Mouse (Mus musculus) hindbrain, embryonic 13.5 days (tissue): ENCODE results near the gene Taf9. TPM values are rescaled to one million over a fixed set of nuclear protein-coding genes. Genes with fewer than 3 reads are reported as not detected.

Experiments used
- ATAC-seq: fragments of 200-750 bp; cut with Nextera tagmentation; 2 replicates; pipeline ENCODE4 v1.8.0; 2017; ENCODE audit warnings: moderate TSS enrichment; ENCODE audit not compliant: low FRiP score
- H3K27ac ChIP-seq: fragments of 300-500 bp; sonication (generic); 2 replicates; pipeline ENCODE4 v1.5.1; 2015; ENCODE audit warnings: inconsistent platforms, mild to moderate bottlenecking, moderate library complexity
- H3K27me3 ChIP-seq: fragments of 300-500 bp; sonication (generic); 2 replicates; pipeline ENCODE4 v1.6.1; 2015; ENCODE audit warnings: mild to moderate bottlenecking, inconsistent platforms
- H3K36me3 ChIP-seq: fragments of 300-500 bp; sonication (generic); 2 replicates; pipeline ENCODE4 v1.6.1; 2015; ENCODE audit warnings: mild to moderate bottlenecking, inconsistent platforms
- H3K4me1 ChIP-seq: fragments of 300-500 bp; sonication (generic); replicated peaks from 2 replicates; pipeline ENCODE4 v1.6.1; 2015; ENCODE audit warnings: inconsistent platforms
- H3K4me2 ChIP-seq: fragments of 300-500 bp; sonication (generic); 2 replicates; pipeline ENCODE4 v1.6.1; 2015; ENCODE audit warnings: inconsistent platforms, mild to moderate bottlenecking, moderate library complexity
- H3K4me3 ChIP-seq: fragments of 300-500 bp; sonication (generic); 2 replicates; pipeline ENCODE4 v1.5.1; 2015; ENCODE audit warnings: mild to moderate bottlenecking, inconsistent platforms
- H3K9ac ChIP-seq: fragments of 300-500 bp; sonication (generic); 2 replicates; pipeline ENCODE4 v1.6.1; 2015; ENCODE audit warnings: mild to moderate bottlenecking, inconsistent platforms
- H3K9me3 ChIP-seq: fragments of 300-500 bp; sonication (generic); 2 replicates; pipeline ENCODE4 v1.6.1; 2016; ENCODE audit warnings: inconsistent platforms
- WGBS: fragments of 180-500 bp; shearing (Covaris S2); methylation state at CpG from one replicate; pipeline ENCODE4 v1.1.7; 2015; 5-methylcytosine and 5-hydroxymethylcytosine counted together
- polyA plus RNA-seq: library from polyadenylated mRNA; unstranded; fragments of >200 nt; fragmentation: Nextera tagmentation; extraction: Ambion mirVana; gene quantifications from 2 replicates; pipeline ENCODE4 v1.2.1, GENCODE M21; 2015

The Taf9 gene
- polyA plus RNA-seq, 1 experiment from 2014 or later, result 21.2 TPM

- Histone ChIP-seq H3K4me2 (no peak overlapping the region), H3K27ac (no peak overlapping the region), H3K9me3 (no peaks in the 10 kb centered on the region), H3K4me3 (no peak overlapping the region), H3K27me3 (no peaks in the 10 kb centered on the region), H3K9ac (no peak overlapping the region), H3K4me1 (no peaks in the 10 kb centered on the region), H3K36me3 (no peaks in the 10 kb centered on the region)
- 75% methylated on average over 2 of the region's 2 CpGs for WGBS
- ATAC-seq, result no peak
These were observed 31.5 kb downstream of the Taf9 start for GRCm38 (mm10) chr13:100682837-100683236.

GRCm38 (mm10) chr13:100684355-100684754, 33.0 kb downstream of the Taf9 start:
- H3K36me3 ChIP-seq, result no peaks in the 10 kb centered on the region
- 72% methylated on average over 2 of the region's 2 CpGs for WGBS
- ATAC-seq, result no peak

GRCm38 (mm10) chr13:100687513-100687912, 36.1 kb downstream of the Taf9 start:
- Histone ChIP-seq H3K9me3 (no peaks in the 10 kb centered on the region), H3K9ac (no peak overlapping the region), H3K4me2 (no peak overlapping the region), H3K27me3 (no peaks in the 10 kb centered on the region), H3K27ac (no peak overlapping the region), H3K36me3 (no peaks in the 10 kb centered on the region), H3K4me3 (no peak overlapping the region), H3K4me1 (no peaks in the 10 kb centered on the region)
- ATAC-seq, result no peak
- WGBS, result 71% methylated on average over 7 of the region's 7 CpGs

More at GRCm38 (mm10) chr13:100684355-100684754, 33.0 kb downstream of the Taf9 start:
- H3K4me3 ChIP-seq, result no peak overlapping the region
- no peak overlapping the region for H3K4me2 ChIP-seq
- H3K27me3 ChIP-seq, result no peaks in the 10 kb centered on the region
- H3K27ac ChIP-seq, result no peak overlapping the region
- no peaks in the 10 kb centered on the region for H3K9me3 ChIP-seq
- no peaks in the 10 kb centered on the region for H3K4me1 ChIP-seq
- no peak overlapping the region for H3K9ac ChIP-seq

GRCm38 (mm10) chr13:100697541-100697940, 46.2 kb downstream of the Taf9 start:
- H3K4me3 ChIP-seq, result no peak overlapping the region
- H3K9me3 ChIP-seq, result no peaks in the 10 kb centered on the region
- H3K4me1 ChIP-seq, result no peaks in the 10 kb centered on the region
- H3K27me3 ChIP-seq, result no peaks in the 10 kb centered on the region
- H3K4me2 ChIP-seq, result no peak overlapping the region
- no peak for ATAC-seq
- WGBS, result 95% methylated on average over 3 of the region's 3 CpGs
- H3K27ac ChIP-seq, result no peak overlapping the region
- H3K36me3 ChIP-seq, result peaks cover 61% of the 10 kb centered on the region
- no peak overlapping the region for H3K9ac ChIP-seq

GRCm38 (mm10) chr13:100698866-100699265, 47.5 kb downstream of the Taf9 start:
- 95% methylated on average over 10 of the region's 10 CpGs for WGBS
- no peak overlapping the region for H3K9ac ChIP-seq
- H3K36me3 ChIP-seq, result peaks cover 73% of the 10 kb centered on the region
- no peak overlapping the region for H3K4me3 ChIP-seq
- no peaks in the 10 kb centered on the region for H3K9me3 ChIP-seq
- no peak for ATAC-seq
- H3K4me2 ChIP-seq, result no peak overlapping the region
- no peaks in the 10 kb centered on the region for H3K27me3 ChIP-seq
- no peaks in the 10 kb centered on the region for H3K4me1 ChIP-seq
- no peak overlapping the region for H3K27ac ChIP-seq

- 92% methylated on average over 2 of the region's 2 CpGs for WGBS
These were observed 52.1 kb downstream of the Taf9 start for GRCm38 (mm10) chr13:100703468-100703867.

More at GRCm38 (mm10) chr13:100703468-100703867, 52.1 kb downstream of the Taf9 start:
- Histone ChIP-seq H3K27me3 (no peaks in the 10 kb centered on the region), H3K4me2 (no peak overlapping the region), H3K4me1 (no peaks in the 10 kb centered on the region), H3K4me3 (no peak overlapping the region), H3K9ac (no peak overlapping the region), H3K36me3 (peaks cover 86% of the 10 kb centered on the region), H3K9me3 (no peaks in the 10 kb centered on the region), H3K27ac (no peak overlapping the region)
- ATAC-seq, result no peak

Other genes with a start within 250 kb of the Taf9 start
- 0.04 and 0.13 TPM in 2 replicates for gene Naip1, start 198.7 kb upstream of the Taf9 start, polyA plus RNA-seq
- 73.2 and 79.5 TPM in 2 replicates for gene Gtf2h2, start 159.0 kb upstream of the Taf9 start, polyA plus RNA-seq
- 5.4 and 9.1 TPM in 2 replicates for gene Ocln, start 98.9 kb upstream of the Taf9 start, polyA plus RNA-seq
- gene Marveld2, start 34.6 kb upstream of the Taf9 start, polyA plus RNA-seq, result 2.4 TPM in 2 replicates
- gene Ak6, start 600 bp upstream of the Taf9 start, polyA plus RNA-seq, result 335 and 338 TPM in 2 replicates
- gene Rad17, start 528 bp upstream of the Taf9 start, polyA plus RNA-seq, result 19.8 and 19.9 TPM in 2 replicates
- gene Ccdc125, start 18.1 kb downstream of the Taf9 start, polyA plus RNA-seq, result 1.9 TPM in 2 replicates
- 50.7 and 53.1 TPM in 2 replicates for gene Cdk7, start 79.4 kb downstream of the Taf9 start, polyA plus RNA-seq
- gene Mrps36, start 93.1 kb downstream of the Taf9 start, polyA plus RNA-seq, result 139 and 151 TPM in 2 replicates
- gene Cenph, start 124.3 kb downstream of the Taf9 start, polyA plus RNA-seq, result 10.2 and 11.5 TPM in 2 replicates
- 57.6 and 65.0 TPM in 2 replicates for gene Ccnb1, start 135.0 kb downstream of the Taf9 start, polyA plus RNA-seq
- gene Slc30a5, start 181.8 kb downstream of the Taf9 start, polyA plus RNA-seq, result 32.9 and 34.3 TPM in 2 replicates